Mouse (Mus musculus) embryonic fibroblast, embryonic 13.5 days (primary cell): ENCODE results near the gene Srgap2.

Experiments
- CTCF ChIP-seq: IDR thresholded peaks from 2 replicates; pipeline ENCODE4 v1.5.1; 2011; ENCODE audit warnings: mild to moderate bottlenecking, control low read depth, low read length, moderate library complexity, borderline replicate concordance; ENCODE audit not compliant: insufficient read depth
- POLR2A ChIP-seq: IDR thresholded peaks from 2 replicates; pipeline ENCODE4 v1.6.1; 2011; ENCODE audit warnings: low read depth, mild to moderate bottlenecking, control low read depth, low read length, moderate library complexity

DNA sequence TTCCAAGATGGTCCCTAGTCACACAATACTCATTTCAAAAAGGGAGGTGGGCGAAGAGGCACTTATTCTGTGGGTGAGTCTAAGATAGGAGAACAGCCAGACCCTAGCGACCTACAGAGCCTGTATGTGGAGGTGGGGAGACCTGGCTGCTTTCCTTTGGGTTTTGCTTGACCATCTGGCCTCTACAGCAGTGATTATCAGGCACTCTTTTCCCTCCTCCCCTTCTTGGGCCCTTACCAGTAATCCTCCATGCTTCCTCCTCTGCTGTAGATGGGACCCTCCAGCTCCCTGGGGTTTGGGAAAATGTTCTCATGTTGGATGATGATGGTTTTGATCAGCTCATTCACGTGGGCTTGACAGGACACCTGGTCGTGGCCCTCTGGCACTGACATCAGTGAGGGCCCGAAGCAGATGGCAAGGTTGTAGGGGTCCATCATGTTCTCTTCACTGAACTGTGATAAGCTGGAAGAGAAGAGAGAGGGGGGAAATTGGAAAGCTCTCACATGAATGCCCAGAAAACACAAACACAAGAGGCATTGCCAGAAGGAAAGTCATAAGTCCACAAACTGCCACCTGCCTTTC is 216.8 kb downstream of the Srgap2 start:
- TF ChIP-seq POLR2A = no peak
- no peak for TF ChIP-seq CTCF
